Mouse (Mus musculus): Measurements from ENCODE around the gene Ubqln4.
A peak's percentile ranks its signal among the peaks of the same experiment; 100 is the strongest.

The Ubqln4 gene

DNA sequence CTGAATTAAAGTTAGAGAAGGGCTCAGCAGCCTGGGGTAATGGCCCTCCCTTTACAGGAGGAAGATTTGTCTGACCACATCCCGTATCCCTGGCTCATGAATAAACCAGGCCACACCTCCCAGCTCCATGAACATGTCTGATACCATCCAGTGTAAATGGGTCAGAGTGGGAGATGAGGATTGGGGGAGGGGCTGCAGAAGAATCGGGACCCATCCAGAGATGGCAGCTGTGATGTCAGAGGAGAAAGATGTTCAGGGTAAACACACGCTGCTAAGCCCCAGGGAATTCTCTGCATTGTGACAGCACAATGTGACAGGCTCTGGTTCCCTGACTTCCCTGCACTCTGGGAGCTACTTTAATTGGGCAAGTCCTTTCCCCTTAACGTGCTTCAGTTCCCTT lies 9.9 kb downstream of the Ubqln4 start:
- Histone ChIP-seq H3K9me3 (ENCODE audit: low read length) (0 out of 2 replicates have a peak, but pooled peaks cover 3% of the 10 kb centered on the region), H3K4me3 (replicated peaks; ENCODE audit: low read length) (peak overlapping the region; percentile 35), H3K27me3 (ENCODE audit: insufficient read depth, low read length) (no peaks in the 10 kb centered on the region), H3K4me1 (replicated peaks; ENCODE audit: low read depth, low read length) (peaks cover 100% of the 10 kb centered on the region), H3K36me3 (ENCODE audit: insufficient read depth, low read length) (peaks cover 100% of the 10 kb centered on the region)
- TF ChIP-seq CTCF (conservative IDR thresholded peaks at IDR 0.05; ENCODE audit: low read length) (no peak), POU5F1 (IDR thresholded peaks at IDR 0.05; ENCODE audit: borderline replicate concordance, low read length) (no peak), NANOG (IDR thresholded peaks at IDR 0.05; ENCODE audit: borderline replicate concordance, low read length) (no peak)

DNA sequence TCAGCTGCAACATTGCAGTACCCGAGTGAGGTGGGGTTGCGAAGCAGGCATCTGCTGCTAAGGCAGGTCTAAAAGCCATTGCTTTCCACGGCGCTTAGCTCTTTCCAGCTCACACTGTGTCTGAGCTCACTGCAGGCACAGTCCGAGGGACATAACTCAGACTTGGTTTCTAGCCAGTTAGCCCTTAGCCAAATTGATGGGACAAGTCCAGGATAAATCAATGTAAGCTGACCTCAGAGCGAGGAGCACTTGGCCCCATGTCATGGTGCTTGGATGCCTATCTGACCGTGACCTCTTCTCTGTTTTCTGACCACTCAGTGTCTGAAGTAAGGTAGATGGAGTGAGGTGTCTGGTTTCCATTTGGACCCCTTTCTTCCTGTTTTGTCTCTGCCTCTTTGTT lies 10.4 kb downstream of the Ubqln4 start:
- TF ChIP-seq POU5F1 (IDR thresholded peaks at IDR 0.05; ENCODE audit: borderline replicate concordance, low read length) (no peak), NANOG (IDR thresholded peaks at IDR 0.05; ENCODE audit: borderline replicate concordance, low read length) (no peak), CTCF (conservative IDR thresholded peaks at IDR 0.05; ENCODE audit: low read length) (no peak)
- Histone ChIP-seq H3K4me1 (replicated peaks; ENCODE audit: low read depth, low read length) (peaks cover 100% of the 10 kb centered on the region), H3K4me3 (replicated peaks; ENCODE audit: low read length) (peak overlapping the region; percentile 35), H3K27me3 (ENCODE audit: insufficient read depth, low read length) (no peaks in the 10 kb centered on the region), H3K36me3 (ENCODE audit: insufficient read depth, low read length) (peaks cover 100% of the 10 kb centered on the region), H3K9me3 (ENCODE audit: low read length) (peaks cover 8% of the 10 kb centered on the region)

GRCm38 (mm10) chr3:88566116-88566515 lies 12.6 kb downstream of the Ubqln4 start:
- peak overlapping the region; percentile 47 for H3K4me3 ChIP-seq (replicated peaks; ENCODE audit: low read length)
- H3K27me3 ChIP-seq (ENCODE audit: insufficient read depth, low read length) = no peaks in the 10 kb centered on the region
- peaks cover 97% of the 10 kb centered on the region for H3K36me3 ChIP-seq (ENCODE audit: insufficient read depth, low read length)
- peaks cover 94% of the 10 kb centered on the region for H3K4me1 ChIP-seq (replicated peaks; ENCODE audit: low read depth, low read length)
- TF ChIP-seq CTCF (conservative IDR thresholded peaks at IDR 0.05; ENCODE audit: low read length) (no peak), POU5F1 (IDR thresholded peaks at IDR 0.05; ENCODE audit: borderline replicate concordance, low read length) (no peak), NANOG (IDR thresholded peaks at IDR 0.05; ENCODE audit: borderline replicate concordance, low read length) (no peak)
- peaks cover 29% of the 10 kb centered on the region for H3K9me3 ChIP-seq (ENCODE audit: low read length)

GRCm38 (mm10) chr3:88566536-88567061 lies 13.0 kb downstream of the Ubqln4 start:
- Histone ChIP-seq H3K4me3 (replicated peaks; ENCODE audit: low read length) (peak overlapping the region; percentile 80), H3K4me1 (replicated peaks; ENCODE audit: low read depth, low read length) (peaks cover 94% of the 10 kb centered on the region), H3K9me3 (ENCODE audit: low read length) (peaks cover 32% of the 10 kb centered on the region), H3K27me3 (ENCODE audit: insufficient read depth, low read length) (no peaks in the 10 kb centered on the region), H3K36me3 (ENCODE audit: insufficient read depth, low read length) (peaks cover 92% of the 10 kb centered on the region)
- no peak for TF ChIP-seq CTCF (conservative IDR thresholded peaks at IDR 0.05; ENCODE audit: low read length)
- no peak for TF ChIP-seq POU5F1 (IDR thresholded peaks at IDR 0.05; ENCODE audit: borderline replicate concordance, low read length)
- TF ChIP-seq NANOG (IDR thresholded peaks at IDR 0.05; ENCODE audit: borderline replicate concordance, low read length) = no peak

DNA sequence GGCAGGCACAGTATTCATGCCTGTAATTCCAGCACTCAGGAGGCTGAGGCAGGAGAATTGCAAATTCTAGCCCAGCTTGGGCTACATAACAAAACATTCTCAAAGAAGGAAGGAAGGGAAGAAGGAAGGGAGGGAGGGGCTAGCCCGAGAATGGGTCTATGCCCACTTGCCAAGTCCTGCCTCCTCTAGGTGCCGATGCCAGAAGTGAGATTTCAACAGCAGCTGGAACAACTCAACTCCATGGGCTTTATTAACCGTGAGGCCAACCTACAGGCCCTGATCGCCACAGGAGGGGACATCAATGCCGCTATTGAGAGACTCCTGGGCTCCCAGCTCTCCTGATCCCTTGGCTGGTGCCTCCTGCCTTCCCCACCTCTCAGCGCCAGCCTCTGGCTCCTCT lies 14.3 kb downstream of the Ubqln4 start:
- H3K36me3 ChIP-seq (ENCODE audit: insufficient read depth, low read length) = peaks cover 79% of the 10 kb centered on the region
- peaks cover 82% of the 10 kb centered on the region for H3K4me1 ChIP-seq (replicated peaks; ENCODE audit: low read depth, low read length)
- H3K27me3 ChIP-seq (ENCODE audit: insufficient read depth, low read length) = no peaks in the 10 kb centered on the region
- peak overlapping the region; percentile 80 for H3K4me3 ChIP-seq (replicated peaks; ENCODE audit: low read length)
- TF ChIP-seq NANOG (IDR thresholded peaks at IDR 0.05; ENCODE audit: borderline replicate concordance, low read length) (no peak), POU5F1 (IDR thresholded peaks at IDR 0.05; ENCODE audit: borderline replicate concordance, low read length) (no peak)
- peaks cover 37% of the 10 kb centered on the region for H3K9me3 ChIP-seq (ENCODE audit: low read length)

- Histone ChIP-seq H3K27me3 (ENCODE audit: insufficient read depth, low read length) (no peaks in the 10 kb centered on the region), H3K36me3 (ENCODE audit: insufficient read depth, low read length) (peaks cover 72% of the 10 kb centered on the region), H3K4me3 (replicated peaks; ENCODE audit: low read length) (peak overlapping the region; percentile 80), H3K9me3 (ENCODE audit: low read length) (peaks cover 43% of the 10 kb centered on the region), H3K4me1 (replicated peaks; ENCODE audit: low read depth, low read length) (peaks cover 82% of the 10 kb centered on the region)
- TF ChIP-seq POU5F1 (IDR thresholded peaks at IDR 0.05; ENCODE audit: borderline replicate concordance, low read length) (no peak), NANOG (IDR thresholded peaks at IDR 0.05; ENCODE audit: borderline replicate concordance, low read length) (no peak), CTCF (conservative IDR thresholded peaks at IDR 0.05; ENCODE audit: low read length) (no peak)
Observed at GRCm38 (mm10) chr3:88568615-88569014, 15.1 kb downstream of the Ubqln4 start.

GRCm38 (mm10) chr3:88569093-88569492 lies 15.5 kb downstream of the Ubqln4 start:
- H3K4me3 ChIP-seq (replicated peaks; ENCODE audit: low read length) = peak overlapping the region; percentile 80
- peaks cover 82% of the 10 kb centered on the region for H3K4me1 ChIP-seq (replicated peaks; ENCODE audit: low read depth, low read length)
- H3K9me3 ChIP-seq (ENCODE audit: low read length) = peaks cover 43% of the 10 kb centered on the region
- TF ChIP-seq CTCF (conservative IDR thresholded peaks at IDR 0.05; ENCODE audit: low read length) (no peak), POU5F1 (IDR thresholded peaks at IDR 0.05; ENCODE audit: borderline replicate concordance, low read length) (no peak), NANOG (IDR thresholded peaks at IDR 0.05; ENCODE audit: borderline replicate concordance, low read length) (no peak)
- H3K27me3 ChIP-seq (ENCODE audit: insufficient read depth, low read length) = no peaks in the 10 kb centered on the region
- peaks cover 67% of the 10 kb centered on the region for H3K36me3 ChIP-seq (ENCODE audit: insufficient read depth, low read length)

DNA sequence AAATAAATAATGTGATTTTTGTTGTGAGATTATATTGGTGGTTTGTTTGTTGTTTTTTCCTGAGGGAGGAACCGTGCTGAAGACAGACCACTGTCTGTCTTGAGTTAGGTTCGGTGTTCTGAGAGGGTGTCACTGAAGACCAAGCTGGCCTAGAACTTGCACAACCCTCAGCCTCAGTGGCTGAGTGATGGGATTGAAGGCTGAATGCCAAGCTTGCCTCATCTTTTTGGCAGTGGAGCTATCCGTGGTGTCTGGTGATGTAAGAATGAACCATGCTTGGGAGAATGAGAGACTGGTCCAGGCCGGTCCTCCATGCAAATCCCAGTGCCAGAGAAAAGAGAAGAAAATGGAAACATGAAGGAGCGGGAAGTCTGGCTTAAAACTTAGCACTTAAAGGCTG lies 16.1 kb downstream of the Ubqln4 start:
- Histone ChIP-seq H3K36me3 (ENCODE audit: insufficient read depth, low read length) (peaks cover 61% of the 10 kb centered on the region), H3K27me3 (ENCODE audit: insufficient read depth, low read length) (no peaks in the 10 kb centered on the region), H3K4me3 (replicated peaks; ENCODE audit: low read length) (peak overlapping the region; percentile 80), H3K9me3 (ENCODE audit: low read length) (peaks cover 43% of the 10 kb centered on the region), H3K4me1 (replicated peaks; ENCODE audit: low read depth, low read length) (peaks cover 78% of the 10 kb centered on the region)
- TF ChIP-seq CTCF (conservative IDR thresholded peaks at IDR 0.05; ENCODE audit: low read length) (no peak), NANOG (IDR thresholded peaks at IDR 0.05; ENCODE audit: borderline replicate concordance, low read length) (no peak), POU5F1 (IDR thresholded peaks at IDR 0.05; ENCODE audit: borderline replicate concordance, low read length) (no peak)

DNA sequence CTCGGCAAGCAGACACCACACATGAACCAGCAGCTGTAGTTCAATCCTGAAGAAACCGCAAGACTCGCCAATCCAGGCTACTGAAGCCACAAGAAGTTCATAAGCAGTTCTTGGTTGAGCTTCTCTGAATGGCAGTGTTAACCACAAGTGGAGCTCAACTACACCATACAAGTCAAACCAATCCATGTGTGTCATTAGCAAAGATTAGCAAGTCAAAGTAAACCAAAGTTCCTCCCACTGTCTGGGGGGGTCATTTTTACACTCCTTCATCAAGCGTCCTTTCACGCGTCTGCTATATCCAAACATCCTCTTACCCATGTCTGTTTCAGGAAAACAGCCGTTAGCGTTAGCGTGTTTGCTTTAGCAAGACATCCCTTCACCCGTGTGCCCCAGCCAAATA lies 16.8 kb downstream of the Ubqln4 start:
- Histone ChIP-seq H3K9me3 (ENCODE audit: low read length) (peaks cover 43% of the 10 kb centered on the region), H3K4me3 (replicated peaks; ENCODE audit: low read length) (peak overlapping the region; percentile 80), H3K36me3 (ENCODE audit: insufficient read depth, low read length) (peaks cover 55% of the 10 kb centered on the region), H3K27me3 (ENCODE audit: insufficient read depth, low read length) (no peaks in the 10 kb centered on the region), H3K4me1 (replicated peaks; ENCODE audit: low read depth, low read length) (peaks cover 72% of the 10 kb centered on the region)
- TF ChIP-seq POU5F1 (IDR thresholded peaks at IDR 0.05; ENCODE audit: borderline replicate concordance, low read length) (no peak), CTCF (conservative IDR thresholded peaks at IDR 0.05; ENCODE audit: low read length) (no peak), NANOG (IDR thresholded peaks at IDR 0.05; ENCODE audit: borderline replicate concordance, low read length) (no peak)

Data from E14TG2a.4 (cell line).